Mouse (Mus musculus) stomach, embryonic 16.5 days (tissue): ENCODE results near the gene Npas1. TPM values are rescaled to one million over a fixed set of nuclear protein-coding genes. Genes with fewer than 3 reads are reported as not detected.

Source experiments
- ATAC-seq: fragments of 200-750 bp; cut with Nextera tagmentation; 2 replicates; pipeline ENCODE4 v1.8.0; 2017; ENCODE audit warnings: moderate number of reproducible peaks, moderate TSS enrichment; ENCODE audit not compliant: insufficient read depth, low FRiP score
- H3K27ac ChIP-seq: fragments of 300-500 bp; sonication (generic); 2 replicates; pipeline ENCODE4 v1.5.1; 2014; ENCODE audit warnings: low read length
- H3K27me3 ChIP-seq: fragments of 300-500 bp; sonication (generic); 2 replicates; pipeline ENCODE4 v1.6.1; 2014; ENCODE audit warnings: low read length, control low read depth, mixed read lengths; ENCODE audit not compliant: control insufficient read depth, insufficient read depth
- H3K36me3 ChIP-seq: fragments of 300-500 bp; sonication (generic); 2 replicates; pipeline ENCODE4 v1.6.1; 2014; ENCODE audit warnings: low read length; ENCODE audit not compliant: control insufficient read depth, insufficient read depth
- H3K4me1 ChIP-seq: fragments of 300-500 bp; sonication (generic); 2 replicates; pipeline ENCODE4 v1.6.1; 2014; ENCODE audit warnings: low read length, control low read depth, mixed read lengths; ENCODE audit not compliant: control insufficient read depth, insufficient read depth
- H3K4me2 ChIP-seq: fragments of 300-500 bp; sonication (generic); 2 replicates; pipeline ENCODE4 v1.6.1; 2014; ENCODE audit warnings: low read depth, low read length, mixed read lengths
- H3K4me3 ChIP-seq: fragments of 300-500 bp; sonication (generic); replicated peaks from 2 replicates; pipeline ENCODE4 v1.5.1; 2014; ENCODE audit warnings: mild to moderate bottlenecking, low read length
- H3K9ac ChIP-seq: fragments of 300-500 bp; sonication (generic); 2 replicates; pipeline ENCODE4 v1.6.1; 2014; ENCODE audit warnings: low read length
- H3K9me3 ChIP-seq: fragments of 300-500 bp; sonication (generic); replicated peaks from 2 replicates; pipeline ENCODE4 v1.6.1; 2016; ENCODE audit warnings: low read length, control low read depth; ENCODE audit not compliant: control insufficient read depth
- WGBS: fragments of 180-500 bp; shearing (Covaris S2); extraction: QIAGEN DNeasy Blood & Tissue Kit; methylation state at CpG from one replicate; pipeline ENCODE4 v1.1.7; 2014; 5-methylcytosine and 5-hydroxymethylcytosine counted together
- polyA plus RNA-seq: library from polyadenylated mRNA; unstranded; fragments of >200 nt; fragmentation: Nextera tagmentation; extraction: Ambion mirVana; gene quantifications from 2 replicates; pipeline ENCODE4 v1.2.1, GENCODE M21; 2015

Npas1 gene
- polyA plus RNA-seq, 1 experiment from 2014 or later = 0.26 TPM

DNA sequence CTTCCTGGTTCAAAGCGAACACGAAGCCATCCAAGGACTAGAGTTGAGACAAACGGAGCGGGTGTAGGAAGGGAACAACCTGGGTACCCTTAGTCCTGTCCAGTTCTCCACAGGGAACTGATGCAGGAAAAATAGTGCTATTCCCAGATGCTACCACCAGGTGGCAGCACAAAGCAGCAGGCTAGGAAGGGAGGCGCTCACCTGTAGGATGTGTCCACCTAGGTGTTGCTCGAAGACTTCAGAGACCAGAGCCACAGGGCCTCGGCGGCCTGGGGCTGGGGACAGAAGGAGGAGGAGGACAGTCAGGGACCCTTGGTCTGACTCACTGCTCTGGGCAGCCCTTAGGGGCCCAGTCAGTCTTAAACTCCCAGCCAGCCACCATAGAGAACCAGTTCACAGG lies 12.4 kb downstream of the Npas1 start:
- Histone ChIP-seq H3K4me2 (no peak overlapping the region), H3K4me3 (no peak overlapping the region), H3K9ac (no peak overlapping the region), H3K27me3 (peaks cover 8% of the 10 kb centered on the region; the same call in 1 of the 2 replicates), H3K9me3 (no peaks in the 10 kb centered on the region), H3K36me3 (no peaks in the 10 kb centered on the region), H3K4me1 (no peaks in the 10 kb centered on the region), H3K27ac (no peak overlapping the region)
- ATAC-seq = peak; percentile 24; the same call in 1 of the 2 replicates
- WGBS = 11% methylated on average over 8 of the region's 8 CpGs

GRCm38 (mm10) chr7:16463214-16463613 lies 14.3 kb downstream of the Npas1 start:
- H3K9ac ChIP-seq = no peak overlapping the region
- no peaks in the 10 kb centered on the region for H3K36me3 ChIP-seq
- peaks cover 4% of the 10 kb centered on the region; the same call in 1 of the 2 replicates for H3K27me3 ChIP-seq
- no peaks in the 10 kb centered on the region for H3K4me1 ChIP-seq
- no peak overlapping the region for H3K27ac ChIP-seq
- WGBS = under 1% methylated on average over 14 of the region's 14 CpGs
- H3K4me2 ChIP-seq = no peak overlapping the region
- H3K9me3 ChIP-seq = no peaks in the 10 kb centered on the region
- 0 out of 2 replicates have a peak, but pooled peaks have one; percentile 16 for ATAC-seq
- H3K4me3 ChIP-seq = no peak overlapping the region

DNA sequence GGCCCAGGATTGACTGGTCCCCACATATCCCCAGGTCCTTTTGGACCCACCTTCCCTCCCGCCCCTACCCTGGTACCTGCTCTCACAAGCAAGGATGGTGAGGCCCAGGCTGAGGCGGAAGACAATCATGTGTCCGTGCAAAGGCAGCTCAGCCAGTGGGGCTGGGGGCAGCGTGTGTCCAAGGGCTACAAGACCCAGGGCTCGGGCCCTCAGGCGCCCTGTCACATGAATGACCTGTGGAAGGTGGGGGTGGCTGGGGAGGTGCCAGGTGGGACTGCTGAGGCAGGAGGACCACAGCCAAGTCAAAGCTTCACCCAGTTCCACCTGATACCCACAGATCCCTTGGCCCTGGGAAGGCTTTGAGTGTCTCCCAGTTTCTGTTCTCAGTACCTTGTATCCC lies 15.8 kb downstream of the Npas1 start:
- no peak overlapping the region for H3K9ac ChIP-seq
- H3K27me3 ChIP-seq = no peaks in the 10 kb centered on the region; the same call in 1 of the 2 replicates
- no peak overlapping the region for H3K4me2 ChIP-seq
- H3K9me3 ChIP-seq = no peaks in the 10 kb centered on the region
- H3K36me3 ChIP-seq = no peaks in the 10 kb centered on the region
- 78% methylated on average over 6 of the region's 6 CpGs for WGBS
- no peak overlapping the region for H3K4me3 ChIP-seq
- no peak for ATAC-seq
- no peaks in the 10 kb centered on the region for H3K4me1 ChIP-seq
- no peak overlapping the region for H3K27ac ChIP-seq

- Histone ChIP-seq H3K36me3 (no peaks in the 10 kb centered on the region), H3K4me2 (no peak overlapping the region), H3K9me3 (no peaks in the 10 kb centered on the region), H3K27me3 (no peaks in the 10 kb centered on the region; the same call in 1 of the 2 replicates), H3K9ac (no peak overlapping the region), H3K4me3 (no peak overlapping the region), H3K27ac (no peak overlapping the region), H3K4me1 (no peaks in the 10 kb centered on the region)
- 63% methylated on average over 6 of the region's 6 CpGs for WGBS
- ATAC-seq = no peak; the same call in 1 of the 2 replicates
These were observed 16.4 kb downstream of the Npas1 start for GRCm38 (mm10) chr7:16461151-16461550.

DNA sequence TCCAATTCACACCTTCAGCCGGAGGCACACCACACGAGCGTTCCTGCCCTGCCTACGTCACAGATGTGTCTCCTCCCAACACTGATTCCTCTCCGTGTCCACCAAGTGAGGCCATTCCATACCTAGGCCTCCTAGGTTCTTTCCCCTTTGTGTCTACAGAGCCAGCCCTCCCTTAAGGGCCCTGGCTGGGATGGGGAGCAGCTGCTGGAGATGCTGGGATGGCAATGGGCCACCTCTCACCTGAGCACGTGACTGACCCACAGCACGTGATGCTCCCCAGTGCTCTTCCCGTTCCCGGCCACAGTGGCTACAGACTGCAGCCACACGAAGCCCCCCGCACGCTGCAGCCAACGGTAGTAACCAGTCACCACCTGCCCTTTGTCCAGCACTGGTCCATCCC lies 17.0 kb downstream of the Npas1 start:
- no peaks in the 10 kb centered on the region for H3K9me3 ChIP-seq
- H3K4me3 ChIP-seq = no peak overlapping the region
- H3K9ac ChIP-seq = no peak overlapping the region
- H3K4me1 ChIP-seq = no peaks in the 10 kb centered on the region
- WGBS = 51% methylated on average over 13 of the region's 13 CpGs
- H3K36me3 ChIP-seq = no peaks in the 10 kb centered on the region
- no peak overlapping the region for H3K4me2 ChIP-seq
- no peaks in the 10 kb centered on the region; the same call in 1 of the 2 replicates for H3K27me3 ChIP-seq
- no peak; the same call in 1 of the 2 replicates for ATAC-seq
- H3K27ac ChIP-seq = no peak overlapping the region

GRCm38 (mm10) chr7:16456289-16456688 lies 21.2 kb downstream of the Npas1 start:
- 77% methylated on average over 5 of the region's 5 CpGs for WGBS
- Histone ChIP-seq H3K27ac (no peak overlapping the region), H3K9ac (no peak overlapping the region), H3K36me3 (no peaks in the 10 kb centered on the region), H3K9me3 (no peaks in the 10 kb centered on the region), H3K4me2 (no peak overlapping the region), H3K4me1 (peaks cover 6% of the 10 kb centered on the region), H3K4me3 (no peak overlapping the region), H3K27me3 (no peaks in the 10 kb centered on the region)
- ATAC-seq = no peak

- H3K4me2 ChIP-seq = no peak overlapping the region
- H3K9ac ChIP-seq = no peak overlapping the region
- no peaks in the 10 kb centered on the region for H3K9me3 ChIP-seq
- H3K27me3 ChIP-seq = no peaks in the 10 kb centered on the region
- no peak for ATAC-seq
- H3K4me1 ChIP-seq = peaks cover 6% of the 10 kb centered on the region
- H3K4me3 ChIP-seq = no peak overlapping the region
- H3K36me3 ChIP-seq = no peaks in the 10 kb centered on the region
- WGBS = 92% methylated on average over 14 of the region's 14 CpGs
- no peak overlapping the region for H3K27ac ChIP-seq
These were observed 22.5 kb downstream of the Npas1 start for GRCm38 (mm10) chr7:16455016-16455415.

DNA sequence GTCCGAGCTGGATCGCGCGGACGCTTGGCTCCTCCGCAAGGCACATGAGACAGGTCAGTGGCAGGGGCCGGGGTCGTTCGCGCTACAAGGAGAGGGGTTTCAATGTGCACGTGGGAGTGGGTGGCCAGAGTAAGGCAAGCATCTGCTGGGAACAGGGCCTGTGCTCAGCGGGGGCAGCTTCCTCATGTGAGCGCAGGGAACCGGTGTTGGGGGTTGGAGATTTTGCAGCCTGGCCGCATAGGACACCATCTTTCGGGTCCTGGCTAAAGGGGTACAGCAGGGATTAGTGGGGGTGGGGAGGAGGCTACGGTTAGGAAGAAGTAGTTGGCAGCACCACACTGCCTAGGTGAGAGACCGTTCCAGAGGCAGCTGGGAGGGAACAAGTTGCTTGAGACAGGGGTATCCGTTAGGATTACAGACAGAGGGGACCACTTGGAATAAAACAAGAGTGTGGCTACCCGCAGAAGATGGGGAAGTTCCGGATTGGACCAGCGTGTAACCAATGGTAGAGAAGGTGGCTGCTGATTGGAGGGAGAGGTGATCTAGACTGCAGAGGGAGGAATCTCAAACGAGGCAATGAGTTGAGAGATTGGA lies 24.3 kb downstream of the Npas1 start:
- H3K4me3 ChIP-seq = peak overlapping the region; percentile 73
- peak overlapping the region; percentile 44 for H3K27ac ChIP-seq
- H3K27me3 ChIP-seq = no peaks in the 10 kb centered on the region
- H3K36me3 ChIP-seq = no peaks in the 10 kb centered on the region
- H3K4me1 ChIP-seq = peaks cover 6% of the 10 kb centered on the region
- WGBS = under 1% methylated on average over 23 of the region's 23 CpGs
- peak overlapping the region; percentile 95 for H3K4me2 ChIP-seq
- peak; percentile 24; the same call in 1 of the 2 replicates for ATAC-seq
- H3K9ac ChIP-seq = peak overlapping the region; percentile 87
- H3K9me3 ChIP-seq = no peaks in the 10 kb centered on the region

DNA sequence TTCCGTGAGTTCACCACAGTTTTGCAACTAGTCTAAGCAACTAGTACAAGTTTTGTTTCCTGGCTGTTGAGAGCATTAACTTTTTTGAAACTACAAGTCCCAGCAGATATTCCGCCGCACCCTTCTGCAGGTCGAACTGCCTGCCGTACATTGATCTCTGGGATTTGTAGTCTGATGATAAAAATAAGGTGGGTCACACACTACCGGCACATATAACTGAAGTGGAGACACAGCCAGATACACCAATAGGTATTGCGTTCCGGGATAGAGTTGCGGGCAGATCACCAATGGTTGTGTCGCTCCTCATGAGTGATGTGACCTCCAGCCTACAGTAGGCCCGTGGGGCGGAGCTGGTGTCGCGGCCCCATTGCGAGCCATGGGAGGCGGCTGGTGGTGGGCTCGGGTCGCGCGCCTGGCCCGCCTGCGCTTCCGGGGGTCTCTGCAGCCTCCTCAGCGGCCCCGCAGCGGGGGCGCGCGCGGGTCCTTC lies 24.9 kb downstream of the Npas1 start, which contains the start of gene Tmem160:
Gene Tmem160 (plus strand): TSS at position 193 of the 487 bp plus-strand sequence.
- peak within 1 kb of the TSS; percentile 73 for H3K4me3 ChIP-seq
- WGBS = 1% methylated on average over 30 of the region's 30 CpGs
- H3K36me3 ChIP-seq = no peaks in the 10 kb centered on the region
- peak within 1 kb of the TSS; percentile 44 for H3K27ac ChIP-seq
- no peaks in the 10 kb centered on the region for H3K9me3 ChIP-seq
- ATAC-seq = peak; percentile 99
- peaks cover 6% of the 10 kb centered on the region for H3K4me1 ChIP-seq
- no peaks in the 10 kb centered on the region for H3K27me3 ChIP-seq
- H3K9ac ChIP-seq = peak within 1 kb of the TSS; percentile 87
- H3K4me2 ChIP-seq = peak within 1 kb of the TSS; percentile 95
